Mouse (Mus musculus): ENCODE data around the gene Trcg1.

DNA sequence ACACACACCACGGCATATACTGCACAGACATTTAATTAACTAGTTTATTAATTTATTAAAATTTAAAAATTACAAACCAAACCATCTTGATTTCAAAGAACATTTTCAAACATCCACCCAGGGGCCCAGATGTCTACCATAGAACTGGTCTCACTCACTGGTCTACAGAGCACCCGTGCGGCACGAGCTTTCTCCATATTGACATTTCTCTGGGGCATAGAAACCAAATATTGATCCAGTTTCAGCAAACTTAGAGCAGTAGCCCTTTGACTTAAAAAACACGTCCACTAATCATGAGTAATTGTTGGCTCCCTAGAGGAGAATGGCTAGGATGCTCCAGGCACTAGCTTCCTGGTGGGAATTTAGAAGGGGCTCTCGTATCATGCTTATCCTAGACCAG is 50.8 kb downstream of the Trcg1 start:
- TF ChIP-seq CTCF (conservative IDR thresholded peaks at IDR 0.05; ENCODE audit: low read length) = no peak
- no peak for TF ChIP-seq NANOG (IDR thresholded peaks at IDR 0.05; ENCODE audit: borderline replicate concordance, low read length)

All from E14TG2a.4 (cell line).